Mouse (Mus musculus) kidney, embryonic 15.5 days (tissue): ENCODE data around the gene Tmem220. TPM values are rescaled to one million over a fixed set of nuclear protein-coding genes. Genes with fewer than 3 reads are reported as not detected.

ENCODE experiments used
- ATAC-seq: fragments of 200-750 bp; cut with Nextera tagmentation; replicated peaks from 2 replicates; pipeline ENCODE4 v1.8.0; 2017; ENCODE audit warnings: moderate TSS enrichment; ENCODE audit not compliant: low FRiP score
- H3K27ac ChIP-seq: fragments of 300-500 bp; sonication (generic); 2 replicates; pipeline ENCODE4 v1.5.1; 2015; ENCODE audit warnings: mild to moderate bottlenecking, inconsistent platforms
- H3K27me3 ChIP-seq: fragments of 300-500 bp; sonication (generic); 2 replicates; pipeline ENCODE4 v1.6.1; 2015; ENCODE audit warnings: inconsistent platforms
- H3K36me3 ChIP-seq: fragments of 300-500 bp; sonication (generic); 2 replicates; pipeline ENCODE4 v1.6.1; 2015; ENCODE audit warnings: inconsistent platforms
- H3K4me1 ChIP-seq: fragments of 300-500 bp; sonication (generic); 2 replicates; pipeline ENCODE4 v1.6.1; 2015; ENCODE audit warnings: inconsistent platforms
- H3K4me2 ChIP-seq: fragments of 300-500 bp; sonication (generic); 2 replicates; pipeline ENCODE4 v1.6.1; 2015; ENCODE audit warnings: moderate library complexity, mild to moderate bottlenecking, inconsistent platforms
- H3K4me3 ChIP-seq: fragments of 300-500 bp; sonication (generic); replicated peaks from 2 replicates; pipeline ENCODE4 v1.5.1; 2015; ENCODE audit warnings: mild to moderate bottlenecking, inconsistent platforms
- H3K9ac ChIP-seq: fragments of 300-500 bp; sonication (generic); 2 replicates; pipeline ENCODE4 v1.6.1; 2015; ENCODE audit warnings: mild to moderate bottlenecking, inconsistent platforms
- H3K9me3 ChIP-seq: fragments of 300-500 bp; sonication (generic); replicated peaks from 2 replicates; pipeline ENCODE4 v1.6.1; 2016; ENCODE audit warnings: inconsistent platforms
- WGBS: fragments of 180-500 bp; shearing (Covaris S2); methylation state at CpG from one replicate; pipeline ENCODE4 v1.1.7; 2015; ENCODE audit warnings: mixed read lengths; 5-methylcytosine and 5-hydroxymethylcytosine counted together
- polyA plus RNA-seq: library from polyadenylated mRNA; unstranded; fragments of >200 nt; fragmentation: Nextera tagmentation; extraction: Ambion mirVana; gene quantifications from 2 replicates; pipeline ENCODE4 v1.2.1, GENCODE M21; 2015

The Tmem220 gene
- polyA plus RNA-seq, 1 experiment from 2014 or later: 1.6 TPM

GRCm38 (mm10) chr11:66998467-66999403, 26.2 kb upstream of the Tmem220 start:
- Histone ChIP-seq H3K4me3 (no peak overlapping the region), H3K4me2 (no peak overlapping the region), H3K9me3 (no peaks in the 10 kb centered on the region), H3K27me3 (no peaks in the 10 kb centered on the region), H3K4me1 (0 out of 2 replicates have a peak, but pooled peaks cover 6% of the 10 kb centered on the region), H3K36me3 (no peaks in the 10 kb centered on the region), H3K9ac (no peak overlapping the region), H3K27ac (no peak overlapping the region; the same call in 1 of the 2 replicates)
- no peak for ATAC-seq
- 74% methylated on average over 14 of the region's 14 CpGs for WGBS

GRCm38 (mm10) chr11:67000671-67001070, 24.3 kb upstream of the Tmem220 start:
- ATAC-seq: no peak

GRCm38 (mm10) chr11:67001717-67002116, 23.2 kb upstream of the Tmem220 start:
- Histone ChIP-seq H3K4me2 (no peak overlapping the region), H3K27ac (no peak overlapping the region), H3K36me3 (no peaks in the 10 kb centered on the region), H3K27me3 (no peaks in the 10 kb centered on the region), H3K9ac (no peak overlapping the region), H3K4me1 (0 out of 2 replicates have a peak, but pooled peaks cover 6% of the 10 kb centered on the region), H3K9me3 (no peaks in the 10 kb centered on the region), H3K4me3 (no peak overlapping the region)
- 71% methylated on average over 1 of the region's 1 CpGs for WGBS
- ATAC-seq: no peak

More at GRCm38 (mm10) chr11:67000671-67001070, 24.3 kb upstream of the Tmem220 start:
- Histone ChIP-seq H3K4me1 (0 out of 2 replicates have a peak, but pooled peaks cover 6% of the 10 kb centered on the region), H3K36me3 (no peaks in the 10 kb centered on the region), H3K9ac (no peak overlapping the region), H3K4me2 (no peak overlapping the region), H3K27me3 (no peaks in the 10 kb centered on the region), H3K4me3 (no peak overlapping the region), H3K9me3 (no peaks in the 10 kb centered on the region), H3K27ac (no peak overlapping the region)
- WGBS: 64% methylated on average over 4 of the region's 4 CpGs

GRCm38 (mm10) chr11:67002911-67003310, 22.0 kb upstream of the Tmem220 start:
- Histone ChIP-seq H3K4me1 (0 out of 2 replicates have a peak, but pooled peaks cover 6% of the 10 kb centered on the region), H3K9me3 (no peaks in the 10 kb centered on the region), H3K9ac (no peak overlapping the region), H3K27me3 (no peaks in the 10 kb centered on the region), H3K27ac (no peak overlapping the region), H3K36me3 (no peaks in the 10 kb centered on the region), H3K4me3 (no peak overlapping the region), H3K4me2 (no peak overlapping the region)
- WGBS: 41% methylated on average over 2 of the region's 2 CpGs
- no peak for ATAC-seq

GRCm38 (mm10) chr11:67007961-67008360, 17.0 kb upstream of the Tmem220 start:
- Histone ChIP-seq H3K9ac (no peak overlapping the region), H3K4me1 (peaks cover 5% of the 10 kb centered on the region; the same call in 1 of the 2 replicates), H3K36me3 (no peaks in the 10 kb centered on the region), H3K4me2 (no peak overlapping the region), H3K4me3 (no peak overlapping the region), H3K9me3 (no peaks in the 10 kb centered on the region), H3K27me3 (no peaks in the 10 kb centered on the region), H3K27ac (no peak overlapping the region)
- ATAC-seq: no peak
- 80% methylated on average over 8 of the region's 8 CpGs for WGBS

GRCm38 (mm10) chr11:67008528-67008927, 16.4 kb upstream of the Tmem220 start:
- Histone ChIP-seq H3K4me2 (no peak overlapping the region), H3K4me1 (peaks cover 5% of the 10 kb centered on the region; the same call in 1 of the 2 replicates), H3K4me3 (no peak overlapping the region), H3K27me3 (no peaks in the 10 kb centered on the region), H3K36me3 (no peaks in the 10 kb centered on the region), H3K9ac (no peak overlapping the region), H3K9me3 (no peaks in the 10 kb centered on the region), H3K27ac (no peak overlapping the region)
- WGBS: 91% methylated on average over 4 of the region's 4 CpGs
- ATAC-seq: no peak

- no peak overlapping the region for H3K9ac ChIP-seq
- H3K27me3 ChIP-seq: no peaks in the 10 kb centered on the region
- H3K4me1 ChIP-seq: peaks cover 5% of the 10 kb centered on the region; the same call in 1 of the 2 replicates
- no peaks in the 10 kb centered on the region for H3K9me3 ChIP-seq
- H3K27ac ChIP-seq: peak overlapping the region; percentile 27; the same call in 1 of the 2 replicates
- H3K4me2 ChIP-seq: 0 out of 2 replicates have a peak overlapping the region, but pooled peaks have one; percentile 21
- 2% methylated on average over 8 of the region's 8 CpGs for WGBS
- H3K36me3 ChIP-seq: no peaks in the 10 kb centered on the region
- no peak for ATAC-seq
- no peak overlapping the region for H3K4me3 ChIP-seq
Measured at GRCm38 (mm10) chr11:67010430-67010829, 14.5 kb upstream of the Tmem220 start.

- Histone ChIP-seq H3K36me3 (no peaks in the 10 kb centered on the region), H3K4me2 (no peak overlapping the region), H3K27me3 (no peaks in the 10 kb centered on the region), H3K9ac (no peak overlapping the region), H3K9me3 (no peaks in the 10 kb centered on the region), H3K4me3 (no peak overlapping the region), H3K27ac (no peak overlapping the region), H3K4me1 (peaks cover 5% of the 10 kb centered on the region; the same call in 1 of the 2 replicates)
- 50% methylated on average over 4 of the region's 4 CpGs for WGBS
- ATAC-seq: no peak
Measured at GRCm38 (mm10) chr11:67011635-67012034, 13.3 kb upstream of the Tmem220 start.

GRCm38 (mm10) chr11:67017801-67018591, 7.0 kb upstream of the Tmem220 start:
- no peaks in the 10 kb centered on the region for H3K36me3 ChIP-seq
- no peak overlapping the region for H3K4me2 ChIP-seq
- no peak overlapping the region for H3K4me3 ChIP-seq
- WGBS: 11% methylated on average over 12 of the region's 12 CpGs
- H3K27ac ChIP-seq: no peak overlapping the region
- ATAC-seq: no peak
- peaks cover 6% of the 10 kb centered on the region for H3K4me1 ChIP-seq
- H3K27me3 ChIP-seq: peaks cover 12% of the 10 kb centered on the region
- no peaks in the 10 kb centered on the region for H3K9me3 ChIP-seq
- no peak overlapping the region for H3K9ac ChIP-seq

- Histone ChIP-seq H3K9ac (no peak overlapping the region), H3K4me1 (peaks cover 6% of the 10 kb centered on the region), H3K4me3 (no peak overlapping the region), H3K9me3 (no peaks in the 10 kb centered on the region), H3K4me2 (no peak overlapping the region), H3K36me3 (no peaks in the 10 kb centered on the region), H3K27ac (no peak overlapping the region), H3K27me3 (peaks cover 12% of the 10 kb centered on the region)
- ATAC-seq: no peak
- WGBS: 68% methylated on average over 7 of the region's 7 CpGs
Measured at GRCm38 (mm10) chr11:67019711-67020475, 5.1 kb upstream of the Tmem220 start.

GRCm38 (mm10) chr11:67020948-67021347, 4.0 kb upstream of the Tmem220 start:
- no peaks in the 10 kb centered on the region for H3K36me3 ChIP-seq
- peaks cover 12% of the 10 kb centered on the region for H3K27me3 ChIP-seq
- peaks cover 12% of the 10 kb centered on the region for H3K4me1 ChIP-seq
- peak overlapping the region; percentile 58 for H3K4me2 ChIP-seq
- no peak overlapping the region for H3K9ac ChIP-seq
- no peak; the same call in 1 of the 2 replicates for ATAC-seq
- WGBS: 2% methylated on average over 12 of the region's 12 CpGs
- H3K27ac ChIP-seq: no peak overlapping the region
- no peaks in the 10 kb centered on the region for H3K9me3 ChIP-seq
- peak overlapping the region; percentile 21 for H3K4me3 ChIP-seq
